Mouse (Mus musculus) 3T3-L1 (cell line): Measurements from ENCODE around the gene Tmem8b.

Source experiments
- DNase-seq: peaks from one replicate; pipeline ENCODE4 v3.0.0-alpha.2; 2015; ENCODE audit warnings: low read depth, low spot score

The Tmem8b gene

GRCm38 (mm10) chr4:43713652-43714219, 45.0 kb downstream of the Tmem8b start:
- peak; percentile 79 for DNase-seq

- no peak for DNase-seq
Observed at GRCm38 (mm10) chr4:43720491-43721228, 51.9 kb downstream of the Tmem8b start.

- no peak for DNase-seq
Observed at GRCm38 (mm10) chr4:43722191-43722590, 53.4 kb downstream of the Tmem8b start.

- DNase-seq = peak; percentile 83
Observed at GRCm38 (mm10) chr4:43724764-43725163, 56.0 kb downstream of the Tmem8b start.

GRCm38 (mm10) chr4:43726228-43726993, 57.6 kb downstream of the Tmem8b start:
- DNase-seq = no peak

- peak; percentile 98 for DNase-seq
Observed at GRCm38 (mm10) chr4:43726995-43727394, 58.2 kb downstream of the Tmem8b start, which contains the start of gene Hrct1. Gene Hrct1 (plus strand): TSS chr4:43727188.

- no peak for DNase-seq
Observed at GRCm38 (mm10) chr4:43727718-43728575, 59.2 kb downstream of the Tmem8b start.

GRCm38 (mm10) chr4:43728576-43728954, 59.8 kb downstream of the Tmem8b start:
- peak; percentile 95 for DNase-seq

GRCm38 (mm10) chr4:43729126-43729525, 60.4 kb downstream of the Tmem8b start:
- peak; percentile 65 for DNase-seq

- DNase-seq = no peak
Observed at GRCm38 (mm10) chr4:43729794-43730550, 61.2 kb downstream of the Tmem8b start, which contains the start of gene Spaar. Gene Spaar (plus strand): TSS chr4:43730034.

GRCm38 (mm10) chr4:43730750-43731297, 62.1 kb downstream of the Tmem8b start:
- no peak for DNase-seq

- no peak for DNase-seq
Observed at GRCm38 (mm10) chr4:43732171-43732570, 63.4 kb downstream of the Tmem8b start.

- no peak for DNase-seq
Observed at GRCm38 (mm10) chr4:43733186-43733585, 64.4 kb downstream of the Tmem8b start.

- no peak for DNase-seq
Observed at GRCm38 (mm10) chr4:43737144-43737543, 68.4 kb downstream of the Tmem8b start.

GRCm38 (mm10) chr4:43738989-43739674, 70.4 kb downstream of the Tmem8b start:
- DNase-seq = no peak

- no peak for DNase-seq
Observed at GRCm38 (mm10) chr4:43741526-43741925, 72.8 kb downstream of the Tmem8b start.
